Mouse (Mus musculus): ENCODE data around the gene 4933405L10Rik.

GRCm38 (mm10) chr8:105716302-105716945 is 9.0 kb downstream of the 4933405L10Rik start:
- no peak for TF ChIP-seq POLR2A (IDR thresholded peaks at IDR 0.05; ENCODE audit: extremely low read depth, insufficient read depth, low read length)
- 0 out of 2 replicates have a peak, but pooled peaks have one; percentile 10 for TF ChIP-seq CTCF (IDR thresholded peaks at IDR 0.05; ENCODE audit: low read depth, low read length)
